Mouse (Mus musculus): ENCODE measurements around the gene Fam131c.

DNA sequence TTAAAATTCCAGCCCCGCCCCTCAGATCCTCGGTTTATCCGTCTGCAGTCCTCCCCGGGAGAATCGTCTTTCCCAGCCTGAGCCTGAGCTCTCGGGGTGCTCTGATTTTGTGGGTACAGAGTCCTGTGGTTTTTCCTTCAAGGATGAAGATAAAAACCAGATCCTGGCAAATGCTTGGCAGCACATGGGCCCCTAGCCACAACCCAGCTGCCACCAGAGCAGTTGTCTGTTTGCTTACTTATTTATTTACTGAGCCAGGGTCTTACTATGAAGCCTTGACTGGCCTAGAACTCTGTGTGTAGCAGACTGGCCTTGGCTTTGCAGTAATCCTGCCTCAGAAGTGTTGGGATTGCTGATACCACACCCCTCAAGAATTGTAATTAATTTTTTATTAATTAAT is 8.8 kb upstream of the Fam131c start:
- TF ChIP-seq CTCF (conservative IDR thresholded peaks at IDR 0.05; ENCODE audit: low read length) = no peak
- no peak for TF ChIP-seq NANOG (IDR thresholded peaks at IDR 0.05; ENCODE audit: borderline replicate concordance, low read length)
